Mouse (Mus musculus): Measurements from ENCODE around the gene Fancl.

DNA sequence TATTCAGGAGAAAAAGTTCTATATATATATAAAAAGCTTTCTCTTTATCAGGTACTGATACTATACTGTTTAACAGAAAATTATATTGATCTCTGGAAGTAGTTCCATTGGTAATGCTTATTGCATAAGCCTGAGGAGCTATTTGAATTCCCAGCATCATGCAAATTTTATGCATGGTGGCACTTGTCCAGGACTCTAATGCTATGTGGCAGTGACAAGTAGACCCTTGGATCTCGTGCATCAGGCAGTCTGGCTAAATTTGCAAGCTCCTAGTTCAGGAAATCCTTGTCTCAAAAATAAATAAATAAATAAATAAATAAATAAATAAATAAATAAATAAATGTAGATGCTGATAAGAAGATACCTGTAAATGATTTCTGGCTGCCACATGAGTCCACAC is 55.2 kb downstream of the Fancl start:
- no peak for TF ChIP-seq CTCF (IDR thresholded peaks at IDR 0.05)
- TF ChIP-seq EP300 (IDR thresholded peaks at IDR 0.05; ENCODE audit: insufficient read depth, low read depth, low read length), result no peak

Data from heart, adult 2 months (tissue).